Mouse (Mus musculus) R1 (cell line): ENCODE measurements at regions not wholly inside any gene's neighbourhood (a gene's known extent, or its start where the extent isn't known, plus 50 kb on each side); places are given as distances from the start of the nearest gene placed in this dataset.

Experiments
- DNase-seq: peaks from one replicate; pipeline ENCODE4 v3.0.0-alpha.2; 2018; ENCODE audit warnings: low read depth, low spot score

- no peak for DNase-seq
Measured at GRCm38 (mm10) chr2:160256251-160256650, 77.7 kb downstream of the Gm826 start.

DNA sequence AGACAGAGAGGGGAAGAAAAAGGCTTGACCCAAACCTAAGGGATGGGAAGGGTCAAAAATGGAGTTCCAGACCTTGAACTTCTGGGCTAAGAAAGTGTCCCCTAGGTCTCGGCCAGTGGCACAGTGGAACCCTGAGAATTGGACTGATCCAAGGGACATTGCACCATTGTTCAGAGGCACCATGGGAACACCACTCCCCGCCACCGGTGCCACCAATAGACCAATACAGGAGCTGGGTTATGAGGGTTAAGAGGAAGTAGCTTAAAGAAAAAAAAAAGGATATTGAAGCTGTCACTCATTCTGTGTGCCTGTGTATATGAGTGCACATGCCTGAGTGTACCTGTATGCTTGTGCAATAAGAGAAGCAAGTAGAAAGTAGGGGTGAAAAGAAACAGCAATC, 83.7 kb downstream of the Gm826 start:
- DNase-seq, result no peak

GRCm38 (mm10) chr2:160249104-160250093, 84.6 kb downstream of the Gm826 start:
- no peak for DNase-seq

DNA sequence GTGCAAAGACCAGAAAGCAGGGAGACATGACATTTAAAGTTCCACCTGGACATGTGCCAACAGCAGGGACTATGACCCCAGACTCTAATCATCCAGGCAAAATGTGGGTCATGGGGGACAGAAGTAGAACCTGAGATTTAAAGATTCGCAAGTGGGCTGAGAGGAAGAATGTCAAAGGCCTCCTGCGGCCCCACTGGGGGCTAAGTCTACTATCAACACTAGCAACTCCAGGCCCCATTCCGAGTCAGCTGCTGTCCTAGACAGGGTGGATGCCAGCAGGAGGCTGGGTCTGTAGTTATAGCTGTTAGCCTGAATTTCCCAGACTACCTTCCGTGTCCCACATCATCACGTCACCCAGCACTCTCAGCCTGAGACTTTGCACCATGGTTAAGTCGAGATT, 86.7 kb downstream of the Gm826 start:
- DNase-seq, result no peak

DNA sequence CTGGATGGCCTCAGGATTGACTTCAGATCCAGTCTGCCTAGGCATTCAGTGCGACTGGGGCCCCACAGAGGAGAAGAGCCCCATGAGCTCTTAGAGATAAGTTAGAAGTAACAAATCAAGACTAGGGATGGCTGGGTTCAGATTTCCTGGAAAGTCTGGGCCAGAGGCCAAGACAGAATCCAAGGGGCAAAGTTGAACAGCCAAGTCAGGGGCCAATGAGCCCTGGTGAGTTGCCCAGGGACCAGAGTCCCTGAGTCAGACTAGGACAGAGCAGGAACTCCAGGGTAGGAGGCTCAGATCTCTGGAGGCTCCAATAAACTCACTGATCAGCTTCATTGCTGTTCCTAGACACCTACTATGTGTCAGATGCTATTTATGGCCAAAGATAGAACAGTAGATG, 87.6 kb downstream of the Gm826 start:
- DNase-seq, result no peak

DNA sequence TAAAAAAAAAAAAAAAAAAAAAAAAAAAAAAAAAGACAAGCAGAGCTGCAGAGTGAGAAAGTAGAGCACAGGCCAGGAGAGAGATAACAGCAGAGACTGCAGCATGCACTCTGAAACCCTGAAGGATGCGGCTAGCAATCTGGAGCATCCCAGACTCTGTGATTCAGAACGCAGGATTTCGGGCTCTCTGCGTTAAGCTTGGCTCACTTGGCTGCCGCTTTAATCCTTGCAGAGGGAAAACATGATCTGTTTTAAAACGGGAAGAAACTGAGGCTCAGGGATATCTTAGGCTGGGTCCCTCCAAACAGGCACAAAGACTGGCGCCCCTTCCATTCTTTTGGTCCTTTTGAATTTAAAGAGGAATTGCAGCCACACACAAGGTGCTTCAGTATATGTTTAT, 89.1 kb downstream of the Gm826 start:
- DNase-seq, result no peak

- no peak for DNase-seq
Measured at GRCm38 (mm10) chr2:160240531-160241379, 93.2 kb downstream of the Gm826 start.

- DNase-seq, result no peak
Measured at GRCm38 (mm10) chr2:160237436-160238104, 96.4 kb downstream of the Gm826 start.

- DNase-seq, result no peak
Measured at GRCm38 (mm10) chr2:160236806-160237205, 97.2 kb downstream of the Gm826 start.

- DNase-seq, result no peak
Measured at GRCm38 (mm10) chr2:160230786-160231185, 103.2 kb downstream of the Gm826 start.

DNA sequence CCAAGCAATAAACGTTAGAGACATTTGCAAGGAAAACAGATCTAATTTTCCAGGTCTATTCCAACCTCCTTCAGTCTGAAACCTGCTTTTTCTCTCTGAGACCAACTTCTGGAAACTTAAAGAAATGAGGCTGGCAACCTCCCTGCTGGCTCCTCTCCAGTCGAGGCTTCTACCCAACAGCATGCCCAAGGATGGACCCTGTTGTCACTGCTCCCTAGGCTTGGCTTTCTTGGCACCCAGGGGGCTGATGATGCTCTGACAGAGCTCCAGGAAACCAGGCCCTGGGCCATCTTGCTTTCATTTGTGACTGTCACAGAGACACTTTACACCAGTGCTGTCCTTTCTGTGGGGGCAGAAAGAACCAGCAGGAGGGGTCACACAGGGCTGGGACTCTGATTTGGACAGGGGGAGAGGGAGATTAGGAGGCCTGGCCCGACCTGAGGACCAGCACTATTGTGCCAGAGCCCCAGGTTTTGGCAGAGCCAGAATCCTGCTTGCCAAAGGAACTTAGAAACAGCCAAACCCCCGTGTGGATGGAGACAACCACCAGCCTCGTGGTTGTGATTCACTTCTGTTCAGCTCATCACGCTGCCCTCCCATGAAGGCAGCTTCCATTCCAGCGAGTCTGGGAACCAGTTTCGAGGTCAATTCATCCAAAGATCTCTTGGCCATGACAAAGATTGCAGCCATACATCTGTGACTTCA, 105.5 kb downstream of the Gm826 start:
- DNase-seq, result no peak

- no peak for DNase-seq
Measured at GRCm38 (mm10) chr2:160225450-160225849, 108.5 kb downstream of the Gm826 start.

- DNase-seq, result no peak
Measured at GRCm38 (mm10) chr2:160223366-160223765, 110.6 kb downstream of the Gm826 start.

- DNase-seq, result no peak
Measured at GRCm38 (mm10) chr2:160221772-160222171, 112.2 kb downstream of the Gm826 start.

DNA sequence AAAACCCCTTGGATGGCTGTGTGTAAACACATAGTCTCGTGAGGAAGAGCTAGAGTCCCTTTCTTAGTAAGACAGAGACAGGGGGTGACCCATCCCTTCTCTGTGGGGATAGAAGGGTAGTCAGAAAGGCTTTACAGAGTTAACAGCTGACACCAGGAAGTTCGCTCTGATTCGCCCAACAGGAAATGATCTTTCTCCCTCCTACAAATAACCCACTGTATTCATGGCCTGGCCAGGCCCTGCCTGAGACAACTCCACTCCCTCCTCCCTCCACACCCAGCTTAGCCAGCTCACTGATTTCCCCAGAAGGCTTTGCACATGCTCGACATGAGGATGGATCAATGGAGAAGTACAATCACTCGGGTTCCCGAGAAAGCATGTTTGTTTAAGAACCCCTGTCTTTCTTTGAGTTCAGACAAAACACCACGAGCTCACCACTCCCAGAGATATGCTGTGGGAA, 113.4 kb downstream of the Gm826 start:
- no peak for DNase-seq

DNA sequence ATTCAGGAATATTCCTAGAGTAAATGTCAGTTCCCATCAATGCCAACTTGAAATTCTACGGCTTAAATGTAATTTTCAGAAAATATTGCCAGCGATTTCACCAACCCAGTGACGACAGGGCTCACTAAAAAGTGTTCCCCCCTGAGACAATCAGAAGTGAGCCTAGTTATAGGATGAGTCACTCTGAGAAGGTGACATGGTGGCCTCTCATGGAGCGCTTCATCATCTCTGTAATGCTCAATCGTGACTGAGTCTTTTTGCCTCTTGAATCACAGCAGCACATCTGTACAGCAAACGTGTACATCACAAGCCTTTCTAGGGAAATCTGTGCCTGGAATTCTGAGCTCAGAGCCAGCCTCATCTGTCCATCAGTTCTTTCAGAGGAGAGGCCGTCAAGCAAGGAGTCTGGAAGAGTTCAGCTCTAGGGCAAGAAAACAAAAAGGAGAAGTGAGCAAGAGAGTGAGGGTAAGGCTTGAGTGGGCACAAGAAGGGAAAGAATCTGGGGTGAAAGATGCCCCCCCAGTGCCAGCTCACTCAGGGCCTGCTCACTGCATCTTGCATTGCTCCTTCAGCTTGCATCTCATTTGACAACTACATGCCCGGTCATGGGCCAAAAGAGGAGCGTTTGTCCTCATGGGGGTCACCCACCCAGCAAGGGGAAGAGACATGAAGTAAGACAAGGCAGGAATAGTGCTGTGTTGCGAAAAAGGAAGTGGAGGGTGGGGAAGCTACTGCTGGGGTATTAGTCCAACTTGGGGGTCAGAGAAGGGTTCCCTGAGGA, 119.7 kb downstream of the Gm826 start:
- no peak for DNase-seq

GRCm38 (mm10) chr2:160210507-160210906, 123.5 kb downstream of the Gm826 start:
- no peak for DNase-seq

GRCm38 (mm10) chr2:160209589-160210264, 124.2 kb downstream of the Gm826 start:
- no peak for DNase-seq

DNA sequence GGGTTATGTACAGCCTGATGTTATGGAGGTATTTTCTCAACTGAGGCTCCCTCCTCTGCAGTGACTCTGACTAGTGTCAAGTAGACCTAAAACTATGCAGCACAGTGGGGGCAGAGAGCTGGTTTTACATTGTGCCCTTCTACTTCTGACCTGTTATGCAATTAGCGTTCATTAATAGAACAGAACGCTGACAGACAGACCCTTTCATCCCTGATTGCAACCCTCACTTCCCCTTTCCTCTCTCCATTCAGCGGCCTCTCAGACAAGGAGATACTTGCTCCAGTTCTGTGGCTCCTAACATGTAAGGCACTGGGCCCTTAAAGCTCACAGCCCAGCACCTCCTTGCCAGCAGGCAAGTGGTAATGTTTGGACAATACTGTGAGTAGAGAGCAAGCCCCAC, 125.7 kb downstream of the Gm826 start:
- no peak for DNase-seq

- DNase-seq, result no peak
Measured at GRCm38 (mm10) chr2:160207226-160207625, 126.7 kb downstream of the Gm826 start.
